Mouse (Mus musculus) c-Kit-positive CD71-negative TER-119-negative erythroid progenitor cells, embryonic 14.5 days (primary cell): ENCODE results near the gene Fcgr1.
"Not testable (repeated sequence)": the region's sequence is repeated elsewhere in the genome, so short reads cannot be mapped to it uniquely, and the experiment has no call there.

Experiments used
- DNase-seq: peaks from one replicate; pipeline ENCODE4 v3.0.0-alpha.2; 2013; ENCODE audit warnings: low read depth

The Fcgr1 gene

DNA sequence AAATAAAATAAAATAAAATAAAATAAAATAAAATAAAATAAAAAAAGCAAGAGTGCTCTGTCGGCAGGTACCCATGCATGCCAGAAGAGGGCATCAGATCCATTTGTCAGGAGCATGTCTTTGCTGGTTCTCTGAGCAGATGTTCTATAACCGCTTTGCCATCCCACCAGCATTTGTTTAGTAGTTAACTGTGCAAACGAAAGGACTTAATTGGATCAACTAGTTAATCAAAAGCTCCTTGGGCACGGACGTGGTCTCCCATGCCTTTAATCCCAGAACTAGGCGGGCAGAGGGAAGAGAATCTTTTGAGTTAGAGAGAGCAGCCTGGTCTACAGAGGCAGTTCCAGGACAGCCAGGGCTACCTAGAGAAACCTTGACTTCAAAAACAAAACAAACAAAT, 33.4 kb upstream of the Fcgr1 start:
- DNase-seq: no peak

DNA sequence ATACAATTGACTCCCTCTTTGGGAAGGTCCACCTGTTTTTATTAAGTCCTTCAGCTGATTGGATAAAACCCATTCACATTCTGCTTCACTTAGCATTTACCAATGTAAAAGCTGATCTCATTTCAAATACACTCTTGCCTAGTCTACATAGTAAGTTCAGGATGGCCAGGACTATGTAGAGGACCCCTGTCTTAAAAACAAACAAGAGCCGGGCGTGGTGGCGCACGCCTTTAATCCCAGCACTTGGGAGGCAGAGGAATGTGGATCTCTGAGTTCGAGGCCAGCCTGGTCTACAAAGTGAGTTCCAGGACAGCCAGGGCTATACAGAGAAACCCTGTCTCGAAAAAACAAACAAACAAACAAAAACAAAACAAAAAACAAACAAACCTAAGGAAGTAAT, 30.0 kb upstream of the Fcgr1 start:
- DNase-seq: not testable (repeated sequence)

DNA sequence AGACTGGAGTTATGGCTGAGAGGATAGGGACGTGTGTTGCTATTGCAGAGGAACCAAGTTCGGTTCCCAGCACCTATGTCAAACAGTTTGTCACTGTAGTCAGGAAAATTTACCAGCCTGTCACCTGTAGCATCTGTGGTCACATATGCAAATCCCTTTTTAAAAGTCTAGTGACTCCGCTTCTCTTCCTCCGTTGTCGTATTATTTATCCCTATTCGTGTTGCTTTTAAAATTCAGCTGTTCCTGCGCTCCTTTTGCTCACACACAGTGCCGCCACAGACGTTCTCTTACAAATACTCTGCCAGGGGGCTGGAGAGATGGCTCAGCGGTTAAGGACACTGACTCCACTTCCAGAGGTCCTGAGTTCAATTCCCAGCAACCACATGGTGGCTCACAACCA, 28.8 kb upstream of the Fcgr1 start:
- DNase-seq: no peak

DNA sequence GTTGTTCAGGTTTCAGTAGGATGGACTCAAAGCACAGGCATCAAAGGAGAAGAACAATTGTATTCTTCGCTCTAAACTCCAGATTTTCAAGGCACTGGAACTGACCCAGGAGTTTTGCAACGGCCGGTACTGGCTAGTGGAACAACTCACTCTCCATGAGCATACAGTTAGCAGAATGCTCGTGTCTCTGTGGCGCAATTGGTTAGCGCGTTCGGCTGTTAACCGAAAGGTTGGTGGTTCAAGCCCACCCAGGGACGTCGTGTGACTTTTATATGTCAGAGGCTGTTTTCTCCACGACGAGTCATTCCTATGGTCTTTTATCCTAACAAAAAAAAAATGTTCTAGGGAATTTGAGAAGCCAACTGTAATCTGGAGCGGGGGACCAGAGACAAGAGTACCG, 28.1 kb upstream of the Fcgr1 start:
- DNase-seq: no peak

DNA sequence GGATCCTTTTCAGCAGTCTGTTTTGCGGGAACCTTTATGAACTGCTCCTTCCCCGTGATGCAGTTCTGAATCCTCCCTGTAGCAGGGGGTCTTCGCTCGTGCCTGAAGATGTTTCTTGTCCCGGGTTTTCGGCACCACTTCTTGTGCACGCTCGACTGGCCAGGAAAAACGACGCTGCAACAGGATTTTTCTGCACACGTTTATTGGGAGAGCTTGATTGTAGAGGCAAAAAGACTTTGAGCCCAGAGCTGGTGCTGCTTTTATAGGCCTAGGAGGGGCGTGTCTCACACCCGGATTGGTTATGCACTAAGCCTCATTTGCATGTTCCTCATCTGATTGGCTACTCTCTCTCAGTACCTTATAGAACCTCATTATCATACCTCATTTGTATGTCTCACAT, 26.2 kb upstream of the Fcgr1 start:
- DNase-seq: not testable (repeated sequence)

DNA sequence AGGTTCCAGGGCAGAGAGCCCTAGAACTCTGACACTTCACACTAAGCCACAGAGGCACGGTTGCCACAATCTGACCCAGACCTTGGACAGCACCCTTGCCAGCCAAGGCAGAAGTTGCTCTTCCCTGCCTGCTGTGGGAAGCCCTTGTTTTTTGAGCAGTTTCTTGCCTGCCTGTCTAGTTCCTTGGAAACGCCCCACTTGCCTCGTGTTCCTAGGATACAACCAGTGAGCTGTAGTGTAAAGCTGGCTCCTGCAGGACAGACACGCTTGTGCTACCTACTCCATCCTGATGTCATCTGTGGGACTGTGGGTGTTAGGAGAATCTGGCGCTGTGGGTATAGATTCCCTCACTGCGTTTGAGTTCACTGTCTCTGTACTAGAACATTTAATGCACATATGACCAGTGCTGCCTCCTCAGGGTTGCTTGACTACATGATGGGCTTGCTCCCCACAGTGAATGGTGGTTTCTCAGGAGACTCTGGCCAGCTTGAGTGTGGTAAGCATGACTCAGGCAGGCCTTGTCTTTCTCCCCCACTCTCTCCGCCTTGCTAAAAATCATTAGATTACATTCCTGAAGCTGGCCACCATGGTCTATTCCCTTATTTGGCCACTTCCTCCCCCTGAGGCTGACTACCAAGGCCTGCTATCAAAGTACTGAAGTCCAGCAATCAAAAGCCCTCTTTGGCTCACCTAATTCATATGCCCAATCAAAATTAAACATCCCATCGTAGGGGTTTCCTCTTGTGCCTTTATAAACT, 18.8 kb upstream of the Fcgr1 start:
- DNase-seq: no peak

DNA sequence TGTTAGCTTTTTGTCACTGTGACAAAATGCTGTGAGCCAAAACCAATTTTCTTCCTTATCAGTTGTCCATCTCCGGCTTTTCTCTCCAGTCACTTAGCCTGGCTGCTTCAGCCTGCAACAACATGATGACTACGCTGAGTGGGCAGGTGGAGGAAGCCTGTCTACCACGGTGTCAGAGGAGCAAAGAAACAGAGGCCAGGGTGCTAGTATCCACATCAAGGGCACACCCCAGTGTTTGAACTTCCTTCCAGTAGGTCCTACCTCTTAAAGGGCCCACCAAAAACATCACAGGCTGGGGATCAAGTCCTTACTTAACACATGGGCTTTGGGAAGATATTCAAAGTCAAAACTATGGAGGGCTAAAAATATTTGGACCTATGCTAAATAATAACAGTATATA, 15.7 kb upstream of the Fcgr1 start:
- DNase-seq: no peak

DNA sequence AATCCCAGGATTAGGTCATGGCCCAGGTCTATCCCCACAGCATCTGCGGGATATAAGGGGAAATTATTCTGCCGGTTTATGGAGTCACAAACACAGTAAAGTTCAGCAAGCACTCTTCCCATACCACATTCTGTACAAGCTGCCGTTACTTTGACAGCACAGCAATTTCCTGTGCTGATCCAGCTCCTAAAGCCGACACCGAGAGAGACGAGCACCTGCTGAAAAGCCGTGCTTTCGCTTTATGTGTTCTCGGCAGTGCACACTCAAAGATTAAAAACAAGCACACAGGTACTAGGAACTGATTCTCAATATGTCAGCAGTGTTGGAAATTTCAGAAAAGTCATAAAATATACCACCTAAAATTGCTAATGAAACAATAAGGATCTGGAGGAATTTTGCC, 12.7 kb upstream of the Fcgr1 start:
- DNase-seq: no peak

DNA sequence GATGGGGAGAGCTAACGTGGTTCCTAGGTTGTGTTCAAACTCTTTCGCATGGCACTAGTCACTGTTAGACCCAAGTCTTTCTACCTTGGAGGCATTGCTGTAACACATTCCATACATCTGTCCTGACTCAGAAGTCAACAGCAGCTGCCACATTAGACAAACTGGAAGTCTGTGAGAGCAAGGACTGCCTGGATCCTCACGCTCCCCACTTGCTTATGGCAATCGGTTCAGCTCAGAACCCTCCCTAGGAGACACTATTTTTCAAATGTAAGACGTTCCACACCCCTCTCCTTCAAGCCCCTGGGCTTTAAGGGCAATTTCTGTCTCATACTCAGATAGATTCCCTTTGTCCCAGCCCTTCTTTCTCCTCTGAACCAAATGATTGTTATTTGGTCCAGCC, 8.3 kb upstream of the Fcgr1 start:
- DNase-seq: no peak

DNA sequence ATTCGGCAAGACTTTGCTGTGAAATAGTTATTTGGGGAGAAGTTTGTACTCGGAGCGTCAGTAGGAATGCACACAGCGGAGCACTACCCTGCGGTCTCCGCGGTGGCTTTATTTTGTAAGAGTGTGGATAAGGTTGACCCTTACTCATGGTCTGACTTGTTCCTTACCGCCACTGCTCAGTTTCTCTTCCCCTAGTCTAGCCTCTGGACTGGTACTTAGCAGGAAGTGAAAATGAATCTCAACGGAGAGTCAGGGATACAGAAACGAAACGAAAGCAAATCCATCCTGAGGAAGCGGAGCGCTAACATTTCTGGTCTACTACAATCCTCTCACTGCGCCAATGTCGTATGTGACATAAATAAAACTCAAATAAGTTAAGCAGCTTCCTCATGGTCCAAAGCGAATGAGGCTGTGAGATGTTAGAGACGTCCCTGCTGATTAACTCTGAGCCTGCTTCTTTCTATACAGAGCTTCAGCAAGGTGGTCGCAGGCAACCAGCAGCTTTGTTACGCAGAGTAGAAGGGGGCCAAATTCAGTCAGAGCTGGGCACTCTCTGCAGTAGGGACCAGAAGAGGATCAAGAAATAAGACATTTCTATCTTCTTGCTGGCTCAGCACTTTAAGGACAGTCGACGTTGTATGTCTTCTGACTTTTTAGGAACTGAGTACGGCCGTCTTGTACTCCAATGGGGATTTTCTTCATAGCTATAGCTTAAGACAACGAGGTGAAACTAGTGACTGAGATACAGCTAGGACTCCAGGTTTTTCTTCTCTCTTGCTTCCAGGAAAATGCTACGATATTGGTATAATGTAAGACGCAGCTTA, 7.1 kb upstream of the Fcgr1 start:
- no peak for DNase-seq

DNA sequence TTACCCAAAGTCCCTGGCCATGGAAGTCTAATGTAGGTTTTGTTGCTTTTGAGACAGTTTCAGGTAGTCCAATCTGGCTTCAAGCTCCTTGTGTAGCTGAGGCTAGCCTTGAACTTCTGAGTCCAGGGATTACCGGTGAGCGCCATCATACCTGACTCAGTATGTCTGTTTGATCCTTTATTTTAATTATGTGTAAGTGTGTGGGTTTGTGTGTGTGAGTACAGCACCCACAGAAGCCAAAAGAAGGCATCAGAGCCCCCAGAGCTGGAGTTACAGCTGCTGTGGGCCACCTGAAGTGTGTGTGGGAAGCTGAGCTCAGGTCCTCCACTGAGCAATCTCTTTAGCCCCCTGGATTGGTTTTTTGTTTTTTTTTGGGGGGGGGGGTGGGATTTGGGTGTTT, 5.8 kb upstream of the Fcgr1 start:
- DNase-seq: no peak

DNA sequence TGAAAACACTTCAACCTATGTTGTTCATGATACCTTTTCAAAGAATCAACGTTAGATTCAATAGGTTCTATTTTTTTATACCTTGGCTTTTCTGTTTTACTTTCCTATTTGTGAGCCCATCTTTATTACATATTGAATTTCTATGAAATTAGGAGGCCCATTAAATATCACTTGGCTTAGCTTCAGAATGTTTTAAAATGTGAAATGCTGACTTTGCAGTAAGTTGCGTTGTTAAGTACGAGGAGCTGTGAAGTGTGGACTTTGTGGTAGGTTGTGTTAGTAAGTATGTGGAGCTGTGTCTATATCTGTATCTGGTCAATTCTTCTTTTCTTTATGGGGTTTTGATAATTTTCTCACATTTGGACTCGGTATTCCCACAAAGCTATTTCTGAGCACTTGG, 4.6 kb upstream of the Fcgr1 start:
- DNase-seq: no peak

DNA sequence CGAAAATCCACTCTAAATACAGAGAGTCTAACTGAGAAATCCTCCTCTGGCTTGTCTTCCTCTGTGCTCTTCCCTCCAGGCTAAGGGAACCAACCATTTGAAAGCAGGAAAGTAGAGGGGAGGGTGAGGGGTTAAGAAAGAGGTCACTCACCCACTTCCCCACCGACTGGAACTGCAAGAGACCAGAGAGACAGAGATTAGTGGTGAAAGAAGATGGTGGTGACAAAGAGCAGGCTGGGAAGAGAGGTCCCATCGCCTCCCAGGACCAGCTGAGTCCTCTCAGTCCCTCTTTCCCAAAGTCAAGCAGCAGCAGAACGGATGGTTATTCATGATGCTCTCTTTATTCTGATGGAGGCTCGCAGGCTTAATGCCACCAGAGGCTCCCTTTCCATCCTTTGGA, 401 bp downstream of the Fcgr1 start:
- no peak for DNase-seq

DNA sequence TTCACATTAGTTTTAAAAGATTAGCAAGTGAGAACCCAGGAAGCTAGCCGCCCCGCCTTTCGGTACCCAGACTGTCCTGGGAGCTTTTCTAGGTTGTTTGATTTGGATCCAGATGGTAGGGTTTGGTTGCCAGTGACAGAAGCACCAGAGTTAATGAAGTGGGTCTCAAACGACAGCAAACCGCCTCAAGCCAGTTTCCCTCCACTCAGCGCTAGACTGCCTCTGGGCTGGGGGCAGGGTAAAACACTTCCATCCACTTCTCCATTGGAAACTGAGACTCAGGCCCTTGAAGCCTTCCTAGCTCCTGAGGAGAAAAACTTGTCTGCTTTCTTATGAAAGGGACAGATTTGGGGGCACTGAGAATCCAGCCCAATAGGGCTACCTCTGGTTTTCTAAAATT, 1.1 kb downstream of the Fcgr1 start:
- DNase-seq: no peak

DNA sequence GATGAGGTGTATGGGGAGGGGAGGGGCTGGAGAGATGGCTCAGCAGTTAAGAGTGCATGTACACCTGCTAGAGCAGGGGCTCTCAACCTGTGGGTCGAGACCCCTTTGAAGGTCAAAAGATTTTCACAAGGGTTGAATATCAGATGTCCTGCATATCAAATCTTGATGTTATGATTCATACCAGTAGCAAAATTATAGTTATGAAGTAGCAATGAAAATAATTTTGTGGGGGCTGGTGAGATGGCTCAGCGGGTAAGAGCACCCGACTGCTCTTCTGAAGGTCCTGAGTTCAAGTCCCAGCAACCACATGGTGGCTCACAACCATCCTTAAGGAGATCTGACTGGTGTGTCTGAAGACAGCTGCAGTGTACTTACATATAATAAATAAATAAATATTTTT, 3.0 kb downstream of the Fcgr1 start:
- DNase-seq: not testable (repeated sequence)

DNA sequence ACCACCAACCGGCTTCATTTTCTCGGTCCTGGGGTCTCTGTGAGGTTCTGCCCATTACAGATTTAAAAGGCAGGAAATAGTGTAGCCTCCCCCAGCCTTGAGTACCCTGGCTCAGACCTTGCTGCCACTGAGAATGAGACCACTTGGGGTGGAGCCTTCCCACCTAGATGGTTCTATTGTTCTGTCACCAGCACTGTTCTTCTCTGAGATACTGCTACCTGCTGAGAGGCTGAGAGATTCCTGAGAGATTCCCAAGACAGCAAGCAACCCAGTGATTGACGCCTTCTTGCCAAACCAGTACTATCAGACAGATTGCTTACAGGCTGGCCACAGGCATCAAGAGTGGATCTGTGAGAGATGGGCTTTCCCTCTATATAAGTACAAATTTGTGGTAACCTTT, 4.6 kb downstream of the Fcgr1 start:
- DNase-seq: no peak

DNA sequence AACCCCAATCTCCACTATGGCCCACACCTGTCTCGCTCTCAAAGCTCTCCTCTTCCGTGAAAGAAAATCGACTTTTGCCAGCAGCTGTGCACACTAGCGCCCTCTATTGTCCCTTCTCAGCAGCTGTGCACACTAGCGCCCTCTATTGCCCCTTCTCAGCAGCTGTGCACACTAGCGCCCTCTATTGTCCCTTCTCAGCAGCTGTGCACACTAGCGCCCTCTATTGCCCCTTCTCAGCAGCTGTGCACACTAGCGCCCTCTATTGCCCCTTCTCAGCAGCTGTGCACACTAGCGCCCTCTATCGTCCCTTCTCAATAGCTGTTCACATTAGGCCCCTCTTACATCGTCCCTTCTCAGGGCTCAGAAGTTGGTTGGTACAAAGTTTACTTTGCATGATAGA, 6.4 kb downstream of the Fcgr1 start:
- DNase-seq: not testable (repeated sequence)

DNA sequence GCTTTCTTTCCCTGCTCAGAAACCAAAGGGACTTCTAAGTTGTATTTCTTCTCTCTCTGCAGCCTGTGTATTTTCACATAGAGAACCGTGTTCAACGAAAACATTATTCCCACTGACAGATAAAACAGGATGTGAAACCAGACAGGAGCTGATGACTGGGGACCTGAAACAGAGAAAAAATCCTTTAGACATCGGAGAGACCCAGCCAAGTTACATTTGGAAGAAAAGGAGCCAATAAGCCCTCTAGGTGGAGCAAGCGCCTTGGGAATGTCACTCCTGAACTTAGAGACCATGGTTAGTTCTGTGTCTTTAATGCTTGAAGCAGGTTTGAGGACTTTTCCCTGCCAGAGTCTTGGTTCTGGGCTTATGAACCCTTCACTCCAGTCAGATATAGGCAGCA, 9.3 kb downstream of the Fcgr1 start:
- DNase-seq: no peak

DNA sequence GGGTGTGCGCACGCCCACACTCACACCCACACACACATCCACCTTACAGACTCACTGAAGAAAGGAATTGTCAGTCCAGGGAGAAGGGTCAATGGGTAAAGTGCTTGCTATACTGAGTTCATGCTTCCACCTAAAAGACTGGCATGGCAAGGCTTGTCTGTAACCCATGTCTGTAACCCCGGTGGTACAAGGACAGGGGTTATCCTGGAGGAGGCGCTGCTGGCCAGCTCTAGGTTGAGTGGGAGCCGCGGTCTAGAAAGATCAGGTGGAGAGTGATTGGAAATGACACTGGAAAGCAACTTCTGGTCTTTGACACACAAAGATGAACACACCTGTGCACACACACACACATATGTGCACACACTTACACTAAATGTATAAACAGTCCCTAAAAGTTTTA, 13.1 kb downstream of the Fcgr1 start:
- DNase-seq: no peak

DNA sequence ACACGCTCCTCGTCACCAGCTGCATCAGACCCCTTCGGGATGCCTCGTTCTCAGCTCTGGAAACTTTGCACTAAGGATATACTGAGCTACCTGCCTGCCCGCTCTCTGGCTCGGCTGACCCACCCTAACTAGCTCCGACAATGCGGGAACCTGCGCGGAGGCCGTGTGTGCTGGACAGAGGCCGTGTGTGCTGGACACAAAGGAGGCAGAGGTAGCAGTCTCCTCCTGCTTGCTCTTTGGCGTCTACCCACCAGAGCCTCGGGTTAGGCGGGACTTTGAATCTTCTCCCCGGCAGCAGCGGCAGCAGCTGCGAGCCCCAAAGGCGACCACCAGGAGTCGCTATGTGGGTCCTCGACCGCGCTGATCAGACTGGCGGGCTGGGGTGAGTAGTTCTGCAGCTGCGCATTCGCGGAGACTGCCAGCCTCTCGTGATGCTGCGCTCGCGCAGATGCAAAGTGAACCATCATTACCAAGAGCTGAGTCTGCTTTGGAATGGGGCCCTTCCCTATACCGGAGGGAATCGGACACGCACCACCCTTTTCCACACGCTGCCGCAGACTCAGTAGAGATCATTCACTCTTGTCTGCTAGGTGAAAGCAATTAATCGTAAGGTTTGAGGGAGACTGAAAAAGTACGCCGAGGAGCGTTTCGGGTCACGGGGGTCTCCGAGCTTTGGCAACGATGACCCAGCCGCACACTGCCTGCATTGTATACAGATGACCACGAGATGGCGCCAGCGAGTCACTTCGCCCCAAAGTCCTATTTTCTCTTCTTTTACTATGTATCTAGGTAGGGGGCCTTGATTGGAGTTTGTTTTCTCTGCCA, 15.8 kb downstream of the Fcgr1 start:
- DNase-seq: peak; percentile 73

DNA sequence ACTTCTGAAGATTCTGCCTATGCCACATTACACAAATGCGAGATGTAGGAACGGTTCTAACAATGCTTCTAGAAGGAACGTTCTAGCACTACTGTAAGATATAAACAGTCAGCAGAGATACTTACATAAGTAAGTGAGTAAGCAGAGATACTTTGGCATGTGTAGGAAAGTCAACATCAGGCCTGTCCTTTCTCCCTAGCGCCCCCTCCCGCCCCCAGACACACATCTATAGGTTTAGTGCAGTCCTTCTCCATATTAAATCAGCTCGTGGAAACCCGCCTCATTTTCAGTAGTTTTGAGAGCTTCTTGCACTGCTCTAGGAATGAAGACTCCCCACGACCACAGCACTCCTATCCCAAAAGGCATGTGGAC, 16.4 kb downstream of the Fcgr1 start:
- DNase-seq: peak; percentile 49

DNA sequence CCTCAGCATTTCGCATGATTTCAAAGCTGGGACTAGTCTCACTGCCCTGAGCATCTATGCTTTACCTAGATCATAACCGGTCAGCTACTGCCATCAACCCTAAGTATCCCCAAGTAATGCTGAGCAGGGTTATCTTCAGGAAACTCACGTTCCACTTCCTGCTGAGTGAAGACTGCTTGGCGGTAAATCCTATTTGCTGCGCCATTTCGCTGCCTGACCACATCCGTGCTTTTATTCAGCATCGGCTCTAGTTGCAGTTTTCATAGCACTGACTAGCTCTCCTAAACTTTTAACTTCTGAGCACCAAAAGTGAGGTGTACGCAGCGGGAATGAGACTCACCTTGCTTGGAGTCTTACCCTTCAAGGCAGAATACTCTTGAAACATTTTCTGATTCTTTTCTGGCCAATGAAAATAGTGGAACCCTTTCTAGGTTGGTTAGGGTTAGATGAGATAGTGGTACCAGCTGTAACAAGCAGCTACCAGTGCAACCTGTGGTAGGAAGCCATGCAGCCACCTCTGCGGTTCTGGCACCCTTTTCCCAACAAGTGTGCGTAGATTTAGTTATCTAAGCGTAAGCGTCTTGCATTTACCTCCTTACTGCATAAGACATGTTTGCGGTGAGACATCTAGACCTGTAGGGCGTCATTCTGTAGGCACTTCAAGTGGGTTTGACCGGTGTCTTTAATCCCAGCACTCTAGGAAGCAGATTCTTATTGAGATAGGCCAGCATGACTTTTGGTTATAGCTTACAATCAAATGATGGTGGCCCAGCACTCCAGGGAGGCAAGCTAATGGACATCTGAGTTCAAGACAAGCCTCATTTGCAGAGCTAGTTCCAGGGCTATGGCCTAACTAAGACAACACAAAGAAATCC, 19.9 kb downstream of the Fcgr1 start:
- DNase-seq: no peak
